13 mouse cellular contexts compared by ENCODE assay signal in genomic region chr9:108575321-108576297, GRCm38 (mm10). TPM values are rescaled to one million over a fixed set of nuclear protein-coding genes. Genes with fewer than 3 reads are reported as not detected.
DNase-seq lines count a peak whose midpoint lies in the region; ATAC-seq and TF ChIP-seq lines count a peak whose summit lies in the region.
"Had no signal": no experiment of that assay in that cellular context is flagged by ENCODE, and none has a peak within 500 bp of the region (broad histone marks: within the 10 kb centered on the region; RNA-seq: fewer than 3 reads in every experiment).

No protein-coding gene starts in this region.

- 0 out of 2 replicates have a peak overlapping the region, but pooled peaks have one; percentile 1 for H3K9ac ChIP-seq in heart, embryonic 16.5 days (ENCODE audit: low read length)
- H3K9ac ChIP-seq in hindbrain, embryonic 12.5 days = peak overlapping the region; percentile 32
- no peak overlapping the region for H3K9ac ChIP-seq in midbrain, embryonic 15.5 days
- no peak overlapping the region for H3K9ac ChIP-seq in liver, postnatal 0 days (replicated peaks)

- 83% methylated on average over 37 of the region's 37 CpGs for WGBS in heart, embryonic 16.5 days
- 84% methylated on average over 37 of the region's 37 CpGs for WGBS in hindbrain, embryonic 12.5 days
- 91% methylated on average over 37 of the region's 37 CpGs for WGBS in midbrain, embryonic 15.5 days
- WGBS in liver, postnatal 0 days (ENCODE audit: insufficient replicate concordance) = 84% methylated on average over 37 of the region's 37 CpGs

- no peak overlapping the region for H3K4me3 ChIP-seq in heart, embryonic 16.5 days (ENCODE audit: low read length)
- H3K4me3 ChIP-seq in hindbrain, embryonic 12.5 days = no peak overlapping the region; the same call in 1 of the 2 replicates
- 0 out of 2 replicates have a peak overlapping the region, but pooled peaks have one; percentile 49 for H3K4me3 ChIP-seq in midbrain, embryonic 15.5 days
- no peak overlapping the region for H3K4me3 ChIP-seq in liver, postnatal 0 days (ENCODE audit: low read depth, low read length)
- H3K4me3 ChIP-seq: gastrocnemius, adult 2 months had no signal

- no peak for TF ChIP-seq CTCF in liver, postnatal 0 days (IDR thresholded peaks at IDR 0.05; ENCODE audit: low read depth)

- DNase-seq in cerebellum, adult 9-10 months = peak; percentile 53
- DNase-seq in cerebellum, adult 9-11 months = no peak
- DNase-seq in heart, postnatal 14 days = no peak
- no peak for DNase-seq in testis, postnatal 10 days (ENCODE audit: low spot score)
- DNase-seq in liver, postnatal 0 days = no peak
- DNase-seq: gastrocnemius, adult 2 months; heart, postnatal 4 days; liver; thymus, postnatal 36 days had no signal

- TF ChIP-seq EP300 in liver, postnatal 0 days (IDR thresholded peaks at IDR 0.05; ENCODE audit: low read depth) = no peak

- H3K4me2 ChIP-seq in heart, embryonic 16.5 days (ENCODE audit: low read depth, low read length) = no peak overlapping the region
- H3K4me2 ChIP-seq in hindbrain, embryonic 12.5 days (replicated peaks) = peak overlapping the region; percentile 69
- H3K4me2 ChIP-seq in midbrain, embryonic 15.5 days = peak overlapping the region; percentile 72
- no peak overlapping the region for H3K4me2 ChIP-seq in liver, postnatal 0 days (ENCODE audit: low read depth, low read length)

- H3K27me3 ChIP-seq in heart, embryonic 16.5 days (ENCODE audit: control insufficient read depth, insufficient read depth, low read length) = no peaks in the 10 kb centered on the region
- H3K27me3 ChIP-seq in hindbrain, embryonic 12.5 days = peaks cover 5% of the 10 kb centered on the region
- H3K27me3 ChIP-seq in midbrain, embryonic 15.5 days (replicated peaks) = no peaks in the 10 kb centered on the region
- H3K27me3 ChIP-seq in liver, postnatal 0 days (ENCODE audit: insufficient read depth, low read length) = no peaks in the 10 kb centered on the region

- peaks cover 27% of the 10 kb centered on the region for H3K36me3 ChIP-seq in heart, embryonic 16.5 days (ENCODE audit: control insufficient read depth, insufficient read depth)
- peaks cover 54% of the 10 kb centered on the region for H3K36me3 ChIP-seq in hindbrain, embryonic 12.5 days
- peaks cover 29% of the 10 kb centered on the region for H3K36me3 ChIP-seq in midbrain, embryonic 15.5 days (replicated peaks)
- H3K36me3 ChIP-seq in liver, postnatal 0 days (replicated peaks; ENCODE audit: insufficient read depth, low read length) = peaks cover 18% of the 10 kb centered on the region

- ATAC-seq in heart, embryonic 16.5 days (replicated peaks; ENCODE audit: extremely low read depth, insufficient read depth, low FRiP score) = no peak
- no peak for ATAC-seq in hindbrain, embryonic 12.5 days (ENCODE audit: low FRiP score)
- ATAC-seq in midbrain, embryonic 15.5 days (replicated peaks) = no peak
- no peak for ATAC-seq in liver, postnatal 0 days

- H3K27ac ChIP-seq in heart, embryonic 16.5 days (ENCODE audit: low read length) = no peak overlapping the region
- no peak overlapping the region; the same call in 1 of the 2 replicates for H3K27ac ChIP-seq in hindbrain, embryonic 12.5 days
- H3K27ac ChIP-seq in midbrain, embryonic 15.5 days = no peak overlapping the region
- H3K27ac ChIP-seq in liver, postnatal 0 days (ENCODE audit: low read depth) = no peak overlapping the region
- H3K27ac ChIP-seq: gastrocnemius, adult 2 months had no signal

- peaks cover 27% of the 10 kb centered on the region for H3K4me1 ChIP-seq in heart, embryonic 16.5 days (ENCODE audit: control insufficient read depth, insufficient read depth, low read length)
- peaks cover 63% of the 10 kb centered on the region for H3K4me1 ChIP-seq in hindbrain, embryonic 12.5 days
- H3K4me1 ChIP-seq in midbrain, embryonic 15.5 days = peaks cover 62% of the 10 kb centered on the region
- peaks cover 11% of the 10 kb centered on the region for H3K4me1 ChIP-seq in liver, postnatal 0 days (ENCODE audit: insufficient read depth)

- intact Hi-C loops in heart, postnatal 14 days (cut with DNase I) = no loop called here

- no peaks in the 10 kb centered on the region for H3K9me3 ChIP-seq in heart, embryonic 16.5 days (replicated peaks; ENCODE audit: control insufficient read depth, low read length)
- no peaks in the 10 kb centered on the region for H3K9me3 ChIP-seq in hindbrain, embryonic 12.5 days (replicated peaks)
- no peaks in the 10 kb centered on the region for H3K9me3 ChIP-seq in midbrain, embryonic 15.5 days
- no peaks in the 10 kb centered on the region for H3K9me3 ChIP-seq in liver, postnatal 0 days (ENCODE audit: low read length)
- H3K9me3 ChIP-seq: G1E had no signal

RNA-seq across cellular contexts. Expression of gene Wdr6, which starts 2.9 kb away (rescaled TPM):
- polyA plus RNA-seq in heart, embryonic 16.5 days (2015; fragmentation: Nextera tagmentation; extraction: Ambion mirVana) = 48.3 and 61.0 TPM in 2 replicates
- 10 to 100 TPM; 21.2 to 23.9 TPM for total RNA-seq in heart, postnatal 14 days (2021)
- 290 and 293 TPM in 2 replicates for polyA plus RNA-seq in hindbrain, embryonic 12.5 days (2016; fragmentation: Nextera tagmentation; extraction: Ambion mirVana)
- polyA plus RNA-seq in midbrain, embryonic 15.5 days (2015; fragmentation: Nextera tagmentation; extraction: Ambion mirVana) = 404 and 429 TPM in 2 replicates
- polyA plus RNA-seq in liver, postnatal 0 days (2015; fragmentation: Nextera tagmentation; extraction: Ambion mirVana) = 4.5 and 5.7 TPM in 2 replicates

RNA-seq across cellular contexts. Expression of gene Dalrd3, which starts 5.9 kb away (rescaled TPM):
- 83.3 and 83.6 TPM in 2 replicates for polyA plus RNA-seq in heart, embryonic 16.5 days (2015; fragmentation: Nextera tagmentation; extraction: Ambion mirVana)
- total RNA-seq in heart, postnatal 14 days (2021) = 10 to 100 TPM; 18.7 to 21.4 TPM
- 232 and 248 TPM in 2 replicates for polyA plus RNA-seq in hindbrain, embryonic 12.5 days (2016; fragmentation: Nextera tagmentation; extraction: Ambion mirVana)
- polyA plus RNA-seq in midbrain, embryonic 15.5 days (2015; fragmentation: Nextera tagmentation; extraction: Ambion mirVana) = 336 and 351 TPM in 2 replicates
- 18.8 and 20.2 TPM in 2 replicates for polyA plus RNA-seq in liver, postnatal 0 days (2015; fragmentation: Nextera tagmentation; extraction: Ambion mirVana)

RNA-seq across cellular contexts. Expression of gene Ndufaf3, which starts 8.4 kb away (rescaled TPM):
- polyA plus RNA-seq in heart, embryonic 16.5 days (2015; fragmentation: Nextera tagmentation; extraction: Ambion mirVana) = 63.7 and 65.9 TPM in 2 replicates
- 10 to 100 TPM; 53.1 to 59.8 TPM for total RNA-seq in heart, postnatal 14 days (2021)
- polyA plus RNA-seq in hindbrain, embryonic 12.5 days (2016; fragmentation: Nextera tagmentation; extraction: Ambion mirVana) = 53.4 and 57.0 TPM in 2 replicates
- polyA plus RNA-seq in midbrain, embryonic 15.5 days (2015; fragmentation: Nextera tagmentation; extraction: Ambion mirVana) = 75.2 and 76.8 TPM in 2 replicates
- 26.5 and 26.8 TPM in 2 replicates for polyA plus RNA-seq in liver, postnatal 0 days (2015; fragmentation: Nextera tagmentation; extraction: Ambion mirVana)

RNA-seq across cellular contexts. Expression of gene Impdh2, which starts 15.5 kb away (rescaled TPM):
- polyA plus RNA-seq in heart, embryonic 16.5 days (2015; fragmentation: Nextera tagmentation; extraction: Ambion mirVana) = 91.7 and 91.8 TPM in 2 replicates
- 10 to 100 TPM; 47.0 to 54.5 TPM for total RNA-seq in heart, postnatal 14 days (2021)
- polyA plus RNA-seq in hindbrain, embryonic 12.5 days (2016; fragmentation: Nextera tagmentation; extraction: Ambion mirVana) = 128 and 131 TPM in 2 replicates
- polyA plus RNA-seq in midbrain, embryonic 15.5 days (2015; fragmentation: Nextera tagmentation; extraction: Ambion mirVana) = 101 TPM in 2 replicates
- 45.6 and 49.5 TPM in 2 replicates for polyA plus RNA-seq in liver, postnatal 0 days (2015; fragmentation: Nextera tagmentation; extraction: Ambion mirVana)

RNA-seq across cellular contexts. Expression of gene P4htm, which starts 21.9 kb away (rescaled TPM):
- polyA plus RNA-seq in heart, embryonic 16.5 days (2015; fragmentation: Nextera tagmentation; extraction: Ambion mirVana) = 20.1 and 22.0 TPM in 2 replicates
- total RNA-seq in heart, postnatal 14 days (2021) = 10 to 100 TPM; 14.3 to 16.6 TPM
- 19.0 and 19.9 TPM in 2 replicates for polyA plus RNA-seq in hindbrain, embryonic 12.5 days (2016; fragmentation: Nextera tagmentation; extraction: Ambion mirVana)
- 32.7 and 38.5 TPM in 2 replicates for polyA plus RNA-seq in midbrain, embryonic 15.5 days (2015; fragmentation: Nextera tagmentation; extraction: Ambion mirVana)
- polyA plus RNA-seq in liver, postnatal 0 days (2015; fragmentation: Nextera tagmentation; extraction: Ambion mirVana) = 0.40 and 0.41 TPM in 2 replicates

Comparison
In these comparisons a context has a peak if more than half of its experiments do, and no peak if none do; other contexts are left out.
1. H3K4me2 ChIP-seq: peak in hindbrain, embryonic 12.5 days (single experiment) and midbrain, embryonic 15.5 days (single experiment); none in heart, embryonic 16.5 days (single experiment) and liver, postnatal 0 days (single experiment).
2. H3K9ac ChIP-seq: peak in heart, embryonic 16.5 days (single experiment) and hindbrain, embryonic 12.5 days (single experiment); none in midbrain, embryonic 15.5 days (single experiment) and liver, postnatal 0 days (single experiment).